Mouse (Mus musculus) bone marrow macrophage, adult 2 months (primary cell): ENCODE measurements around the gene Tigit.

Source experiments
- CTCF ChIP-seq: IDR thresholded peaks from 2 replicates; pipeline ENCODE4 v1.5.1; 2012; ENCODE audit warnings: low read depth, mild to moderate bottlenecking, low read length, moderate library complexity
- POLR2A ChIP-seq: IDR thresholded peaks from 2 replicates; pipeline ENCODE4 v1.6.1; 2012; ENCODE audit warnings: mild to moderate bottlenecking, low read depth, low read length, borderline replicate concordance

DNA sequence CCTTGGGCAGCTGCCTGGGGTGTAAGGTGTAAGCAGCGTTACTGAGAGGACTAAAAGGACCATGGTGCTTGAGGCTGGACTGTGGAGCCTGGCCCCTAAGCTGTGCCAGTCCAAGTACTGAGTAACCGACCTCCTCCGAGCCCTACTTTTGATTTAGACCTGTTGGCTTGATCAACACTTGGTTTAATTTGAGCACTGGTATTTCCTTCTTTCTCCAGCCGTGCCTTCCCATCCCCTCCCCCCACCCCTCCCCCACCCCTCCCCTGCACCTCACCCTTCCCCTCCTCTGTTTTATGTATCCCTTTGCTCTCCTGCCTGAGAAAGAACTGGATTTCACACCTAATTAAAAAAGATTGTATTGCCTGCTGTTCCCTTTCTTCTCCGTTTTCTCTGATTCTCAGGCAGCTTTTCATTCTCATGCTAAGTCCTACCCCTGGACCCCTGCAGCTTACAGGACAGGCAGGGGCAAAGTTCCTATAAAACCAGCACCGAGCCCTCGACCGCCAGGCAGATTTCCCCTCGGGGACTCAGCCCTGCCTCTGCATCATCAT, 60.3 kb downstream of the Tigit start:
- TF ChIP-seq POLR2A (no peak), CTCF (no peak)
